Mouse (Mus musculus) lung, postnatal 25 days (tissue): ENCODE measurements at regions not wholly inside any gene's neighbourhood (a gene's known extent, or its start where the extent isn't known, plus 50 kb on each side); places are given as distances from the start of the nearest gene placed in this dataset.

Experiments used
- DNase-seq: peaks from one replicate; pipeline ENCODE4 v3.0.0; 2022; ENCODE audit warnings: low spot score

- peak; percentile 41 for DNase-seq
Measured at GRCm38 (mm10) chr7:110715545-110715944, 52.5 kb upstream of the Ampd3 start.

- DNase-seq: no peak
Measured at GRCm38 (mm10) chr7:110717104-110717503, 50.9 kb upstream of the Ampd3 start.
